Mouse (Mus musculus): ENCODE measurements around the gene Gm20708.

DNA sequence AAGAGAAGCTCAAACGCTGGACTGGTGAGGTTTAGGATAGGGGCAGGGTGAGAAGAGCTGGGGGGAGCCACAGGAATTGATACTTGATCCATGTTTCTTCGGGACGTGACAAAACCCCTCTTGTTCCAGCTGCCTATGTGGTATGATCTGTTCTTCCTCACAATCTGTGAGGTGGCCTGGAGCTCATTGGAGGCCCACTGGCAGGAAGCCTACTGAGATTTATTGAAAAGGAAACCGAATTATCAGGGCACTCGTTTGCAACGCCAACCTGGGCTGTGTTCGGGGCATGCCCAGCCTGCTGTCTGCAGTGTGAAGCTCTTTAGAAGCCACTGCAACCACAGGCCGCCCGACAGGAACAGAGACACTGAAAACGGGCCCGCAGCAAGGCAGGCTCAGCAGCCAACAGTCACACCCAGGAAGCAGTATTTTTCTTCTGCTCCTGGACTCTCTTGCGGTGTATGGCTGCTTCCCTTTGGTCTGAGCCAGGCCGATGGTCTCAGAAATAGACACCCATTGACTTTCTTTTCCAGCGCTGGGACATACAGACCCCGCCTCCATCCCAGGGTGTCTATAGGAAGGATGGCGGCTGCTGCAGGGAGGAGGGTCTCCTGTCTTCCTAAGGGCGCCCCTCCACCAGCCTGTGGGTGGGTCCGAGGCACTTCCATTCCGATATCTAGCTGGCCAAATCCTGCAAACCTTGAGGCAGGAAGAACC lies 39.0 kb downstream of the Gm20708 start:
- no peak for TF ChIP-seq CTCF (IDR thresholded peaks at IDR 0.05; ENCODE audit: control insufficient read depth, insufficient read depth, low read length)
- peak; percentile 45; the same call in 1 of the 2 replicates for TF ChIP-seq POLR2A (IDR thresholded peaks at IDR 0.05; ENCODE audit: borderline replicate concordance, control insufficient read depth, low read depth, low read length)

Measured in bone marrow, adult 2 months (tissue).